Comparison of ENCODE assay signal across 1 mouse cellular context in the genomic region with DNA sequence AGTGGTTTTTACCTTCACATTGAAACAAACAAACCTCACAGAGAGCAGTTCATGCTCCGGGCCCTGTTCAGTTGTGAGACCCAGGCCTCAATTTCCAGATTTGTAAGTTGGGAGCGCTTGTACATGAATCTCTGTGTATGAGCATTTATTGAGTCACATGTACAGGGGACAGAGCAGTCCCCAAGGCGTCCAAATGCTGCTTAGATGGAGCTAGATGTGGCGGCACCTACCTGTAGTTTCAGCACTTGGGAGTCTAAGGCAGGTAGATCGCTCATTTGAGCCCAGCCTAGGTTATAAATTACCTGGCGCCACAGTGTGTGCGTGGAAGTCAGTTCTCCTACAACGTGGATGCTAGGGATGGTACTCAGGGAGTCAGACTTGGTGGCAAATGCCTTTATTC.
TF ChIP-seq lines count a peak whose summit lies in the region.

No protein-coding gene starts in this region.

TF ChIP-seq in MEL, 35 proteins besides CTCF, POLR2A, EP300 and RAD21:
- TF ChIP-seq KAT2A (conservative IDR thresholded peaks at IDR 0.05; ENCODE audit: low read depth, low read length) (no peak), MAX (IDR thresholded peaks at IDR 0.05; ENCODE audit: low read length) (no peak), MYB (IDR thresholded peaks at IDR 0.05; ENCODE audit: low read depth, low read length) (no peak), ZNF384 (IDR thresholded peaks at IDR 0.05; ENCODE audit: low read depth, low read length) (no peak), TAL1 (IDR thresholded peaks at IDR 0.05; ENCODE audit: low read length) (no peak), MEF2A (IDR thresholded peaks at IDR 0.05; ENCODE audit: extremely low read depth, insufficient replicate concordance, low read depth, low read length, poor library complexity, severe bottlenecking) (no peak), NELFE (IDR thresholded peaks at IDR 0.05; ENCODE audit: low read depth, low read length) (no peak), USF1 (IDR thresholded peaks at IDR 0.05; ENCODE audit: low read depth, low read length) (no peak), UBTF (IDR thresholded peaks at IDR 0.05; ENCODE audit: borderline replicate concordance, insufficient read depth, low read depth, low read length) (no peak), CHD1 (IDR thresholded peaks at IDR 0.05; ENCODE audit: low read depth, low read length) (no peak), ELF1 (IDR thresholded peaks at IDR 0.05; ENCODE audit: low read depth, low read length) (no peak), BHLHE40 (IDR thresholded peaks at IDR 0.05; ENCODE audit: borderline replicate concordance, low read depth, low read length) (no peak), GATA1 (IDR thresholded peaks at IDR 0.05; ENCODE audit: low read depth, low read length) (no peak), MAZ (IDR thresholded peaks at IDR 0.05; ENCODE audit: low read depth, low read length) (no peak), USF2 (IDR thresholded peaks at IDR 0.05; ENCODE audit: borderline replicate concordance in 1 of 2, insufficient read depth in 1 of 2, low read depth in 1 of 2, low read length in 2 of 2) (no peak), ZKSCAN1 (IDR thresholded peaks at IDR 0.05; ENCODE audit: low read depth, low read length) (no peak), MXI1 (IDR thresholded peaks at IDR 0.05; ENCODE audit: low read depth, low read length) (no peak)
